Mouse (Mus musculus) thymus, adult 2 months (tissue): Measurements from ENCODE around the gene AC153137.1.
"Not testable (repeated sequence)": the region's sequence is repeated elsewhere in the genome, so short reads cannot be mapped to it uniquely, and the experiment has no call there.

ENCODE experiments used
- CTCF ChIP-seq: fragments of 200-500 bp; IDR thresholded peaks from 2 replicates; pipeline ENCODE4 v1.5.1; 2012; ENCODE audit warnings: mild to moderate bottlenecking, control low read depth, low read length, moderate library complexity, borderline replicate concordance; ENCODE audit not compliant: control insufficient read depth, poor library complexity, insufficient read depth; ENCODE audit errors: extremely low read depth
- POLR2A ChIP-seq: fragments of 200-500 bp; IDR thresholded peaks from 2 replicates; pipeline ENCODE4 v1.6.1; 2012; ENCODE audit warnings: mild to moderate bottlenecking, low read length, control low read depth, moderate library complexity; ENCODE audit not compliant: control insufficient read depth, poor library complexity, insufficient read depth; ENCODE audit errors: extremely low read depth

- TF ChIP-seq CTCF, POLR2A: not testable (repeated sequence)
Observed at GRCm38 (mm10) chr1:30977868-30978267, at the start of gene AC153137.1.
